Mouse (Mus musculus) granulocyte monocyte progenitor cell, adult 5-6 weeks (primary cell): Measurements from ENCODE around the gene Cd109. TPM values are rescaled to one million over a fixed set of nuclear protein-coding genes. Genes with fewer than 3 reads are reported as not detected.

ENCODE experiments used
- ATAC-seq: replicated peaks from 2 replicates; pipeline ENCODE4 v1.8.0; 2016; ENCODE audit warnings: mild to moderate bottlenecking, moderate TSS enrichment, inconsistent platforms; ENCODE audit not compliant: poor library complexity, severe bottlenecking
- total RNA-seq, 2 experiments: library from RNA; stranded (forward) in 1 of 2; stranded (reverse) in 1 of 2; fragments of 200-712, 200-1000 nt in 1 of 2; fragments of >200 nt in 1 of 2; fragmentation: Nextera tagmentation in 1 of 2; gene quantifications; 2 replicates each; pipeline ENCODE4 v1.2.3; 2014 to 2017

The Cd109 gene
- total RNA-seq, 2 experiments from 2014 or later, result not detected

- ATAC-seq, result no peak
These were observed 18.6 kb downstream of the Cd109 start for GRCm38 (mm10) chr9:78633976-78634375.

GRCm38 (mm10) chr9:78641386-78641785, 26.0 kb downstream of the Cd109 start:
- ATAC-seq, result no peak

- no peak; the same call in 1 of the 2 replicates for ATAC-seq
These were observed 30.8 kb downstream of the Cd109 start for GRCm38 (mm10) chr9:78646008-78646777.

- no peak for ATAC-seq
These were observed 33.3 kb downstream of the Cd109 start for GRCm38 (mm10) chr9:78648641-78649040.

GRCm38 (mm10) chr9:78649398-78649797, 34.1 kb downstream of the Cd109 start:
- no peak for ATAC-seq

GRCm38 (mm10) chr9:78657564-78657963, 42.2 kb downstream of the Cd109 start:
- no peak for ATAC-seq

- no peak for ATAC-seq
These were observed 56.2 kb downstream of the Cd109 start for GRCm38 (mm10) chr9:78671446-78671985.

GRCm38 (mm10) chr9:78700691-78701090, 85.3 kb downstream of the Cd109 start:
- ATAC-seq, result peak; percentile 74

GRCm38 (mm10) chr9:78702509-78703239, 87.3 kb downstream of the Cd109 start:
- no peak for ATAC-seq

- ATAC-seq, result no peak
These were observed 105.8 kb downstream of the Cd109 start for GRCm38 (mm10) chr9:78720888-78721798.

- no peak for ATAC-seq
These were observed 116.6 kb downstream of the Cd109 start for GRCm38 (mm10) chr9:78731931-78732330.

- ATAC-seq, result no peak
These were observed 120.2 kb downstream of the Cd109 start for GRCm38 (mm10) chr9:78735519-78735918.

GRCm38 (mm10) chr9:78742012-78742411, 126.7 kb downstream of the Cd109 start:
- ATAC-seq, result no peak

- no peak for ATAC-seq
These were observed 134.9 kb downstream of the Cd109 start for GRCm38 (mm10) chr9:78750246-78750645.

Other genes with a start within 250 kb of the Cd109 start
- gene Dppa5a, start 247.4 kb upstream of the Cd109 start, total RNA-seq (2014; fragmentation: Nextera tagmentation), result not detected in 2 replicates
- gene Dppa5a, start 247.4 kb upstream of the Cd109 start, total RNA-seq (2017), result not detected in 2 replicates
- gene Ooep, start 236.8 kb upstream of the Cd109 start, total RNA-seq (2014; fragmentation: Nextera tagmentation), result not detected in 2 replicates
- gene Ooep, start 236.8 kb upstream of the Cd109 start, total RNA-seq (2017), result not detected in 2 replicates
- gene Ddx43, start 219.8 kb upstream of the Cd109 start, total RNA-seq (2014; fragmentation: Nextera tagmentation), result 0.28 TPM in 1 of 2 replicates, not detected in the other
- 0.04 TPM in 1 of 2 replicates, not detected in the other for gene Ddx43, start 219.8 kb upstream of the Cd109 start, total RNA-seq (2017)
- 23.1 and 24.9 TPM in 2 replicates for gene Cgas, start 172.3 kb upstream of the Cd109 start, total RNA-seq (2014; fragmentation: Nextera tagmentation)
- 20.1 and 23.2 TPM in 2 replicates for gene Cgas, start 172.3 kb upstream of the Cd109 start, total RNA-seq (2017)
- gene Mto1, start 167.3 kb upstream of the Cd109 start, total RNA-seq (2014; fragmentation: Nextera tagmentation), result 27.8 and 43.2 TPM in 2 replicates
- gene Mto1, start 167.3 kb upstream of the Cd109 start, total RNA-seq (2017), result 30.2 and 31.5 TPM in 2 replicates
- not detected in 2 replicates for gene Gm17324, start 166.8 kb upstream of the Cd109 start, total RNA-seq (2014; fragmentation: Nextera tagmentation)
- gene Gm17324, start 166.8 kb upstream of the Cd109 start, total RNA-seq (2017), result 0.46 TPM in 1 of 2 replicates, not detected in the other
- gene Eef1a1, start 126.4 kb upstream of the Cd109 start, total RNA-seq (2014; fragmentation: Nextera tagmentation), result 11,615 and 12,636 TPM in 2 replicates
- 9,337 and 10,965 TPM in 2 replicates for gene Eef1a1, start 126.4 kb upstream of the Cd109 start, total RNA-seq (2017)
- gene Slc17a5, start 27.5 kb upstream of the Cd109 start, total RNA-seq (2014; fragmentation: Nextera tagmentation), result 5.5 and 11.3 TPM in 2 replicates
- 8.9 and 11.5 TPM in 2 replicates for gene Slc17a5, start 27.5 kb upstream of the Cd109 start, total RNA-seq (2017)